Mouse (Mus musculus) CH12F3 (cell line): ENCODE results near the gene Fmn2.

ENCODE experiments used
- in situ Hi-C: fragments of 300-500 bp; cut with MboI; formaldehyde crosslinking; loops from 2 replicates; pipeline ENCODE4 v1.14.3; 2020; ENCODE audit warnings: low sequenced_read_pairs

The Fmn2 gene

DNA sequence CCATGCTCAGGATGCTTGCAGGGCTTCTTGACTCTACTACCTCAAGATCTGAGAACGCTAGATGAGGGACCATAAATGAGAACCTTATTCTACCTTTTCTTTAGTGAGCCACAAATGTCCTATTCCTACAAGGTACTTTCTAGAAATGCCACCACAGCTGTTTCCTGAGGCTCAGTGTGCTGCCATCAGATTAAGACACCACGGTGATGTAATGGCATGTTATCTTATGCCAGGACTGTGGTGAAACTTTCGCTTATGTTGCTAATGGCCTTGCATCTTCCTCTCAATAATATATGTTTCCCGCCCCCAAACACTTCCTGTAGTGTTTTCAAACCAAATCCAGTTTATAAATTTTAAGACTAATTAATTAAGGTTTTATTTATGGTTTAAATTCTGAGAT is 154.9 kb downstream of the Fmn2 start:
- in situ Hi-C loops: no loop called here

DNA sequence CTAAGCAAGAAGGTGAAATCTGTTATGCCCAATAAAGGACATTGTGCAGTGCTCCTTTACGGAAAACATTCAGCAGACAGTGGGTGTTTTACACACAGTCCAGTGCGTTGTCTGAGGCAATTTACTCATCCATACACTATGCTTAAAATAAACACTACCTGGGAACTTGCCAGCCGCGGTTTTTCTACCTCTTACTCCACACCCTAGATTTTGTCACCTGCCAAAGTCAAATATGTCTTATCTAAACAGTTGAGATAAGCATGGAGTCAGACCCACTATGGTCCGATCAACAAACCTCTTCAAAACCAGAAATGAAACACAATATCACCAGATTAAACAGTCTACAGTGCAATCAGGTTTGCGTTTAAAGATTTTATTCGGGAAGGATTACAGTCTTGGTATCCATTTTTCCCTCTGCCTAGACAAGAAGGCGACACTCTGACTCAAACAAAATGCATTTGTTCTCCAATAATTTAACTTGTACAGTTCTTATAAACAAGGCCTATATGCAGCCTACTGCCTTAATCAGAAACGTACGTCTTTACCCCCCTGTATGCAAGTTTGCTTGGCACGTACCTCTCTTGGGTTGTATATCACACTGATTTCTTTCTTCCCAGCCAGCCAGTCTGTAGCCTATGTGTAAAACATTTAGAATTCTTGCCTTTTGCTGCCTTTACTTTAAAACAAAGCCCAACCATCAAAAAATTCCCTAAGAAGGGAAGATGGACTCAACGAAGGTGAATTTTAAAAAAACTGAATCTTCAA is 158.0 kb downstream of the Fmn2 start:
- in situ Hi-C loops: no loop called here

GRCm38 (mm10) chr1:174665116-174665515 is 163.5 kb downstream of the Fmn2 start:
- in situ Hi-C loops: no loop called here

DNA sequence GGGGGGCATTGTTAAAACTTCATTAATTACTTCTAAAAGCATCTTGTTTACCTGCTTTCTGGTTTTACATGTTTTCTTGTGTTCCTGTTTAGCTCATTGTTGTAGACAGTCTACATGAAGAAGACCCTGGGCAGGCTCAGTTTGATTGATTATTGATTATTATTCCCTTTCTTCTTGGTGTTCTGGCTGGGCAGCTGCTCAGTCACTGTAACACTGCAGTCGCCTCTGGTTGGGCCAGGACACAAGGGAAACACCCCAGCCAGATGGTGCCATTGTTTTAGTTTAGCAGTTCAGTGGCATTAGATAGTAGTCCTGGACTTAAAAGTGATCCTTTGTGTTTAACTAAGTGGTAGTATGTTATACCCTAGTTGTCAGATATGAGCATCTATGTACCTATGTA is 167.5 kb downstream of the Fmn2 start:
- in situ Hi-C loops: no loop called here

DNA sequence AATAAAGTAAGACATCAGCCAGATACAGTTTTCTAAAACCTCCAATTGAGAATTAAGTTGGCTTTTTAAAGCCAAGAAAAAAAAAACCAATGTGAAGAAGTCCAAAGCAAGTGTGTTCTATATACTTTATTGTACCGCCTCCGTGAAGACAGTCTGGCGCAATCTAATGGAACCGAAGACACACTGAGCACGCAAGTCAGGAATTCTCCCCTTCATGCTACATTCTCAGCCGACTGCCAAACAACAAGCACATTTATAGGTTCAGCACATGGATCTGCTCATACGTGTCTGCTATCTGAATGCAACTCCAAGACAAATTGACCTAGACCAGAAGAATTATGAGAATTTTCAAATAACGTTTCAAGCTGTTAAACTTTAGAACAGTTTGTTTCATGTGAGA is 169.2 kb downstream of the Fmn2 start:
- in situ Hi-C loops: no loop called here

DNA sequence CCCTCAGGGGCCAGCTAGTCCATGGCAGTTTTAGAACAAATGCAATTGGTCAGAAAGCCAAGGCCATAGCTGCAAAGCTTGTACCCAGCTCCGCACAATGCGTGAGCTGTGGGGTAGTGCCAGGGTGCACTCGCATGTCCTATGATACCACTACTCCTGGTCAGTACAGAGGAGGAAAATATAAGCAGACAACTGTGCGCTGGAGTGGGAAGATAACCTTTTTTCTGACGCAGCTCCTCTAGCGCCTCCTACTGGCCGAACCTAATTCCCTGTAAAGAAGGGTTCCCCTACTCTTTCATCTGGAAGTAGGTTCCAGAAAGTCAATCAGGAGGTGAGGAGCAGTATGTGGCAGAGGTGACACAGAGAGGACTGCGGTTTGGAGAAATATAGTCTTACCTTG is 173.0 kb downstream of the Fmn2 start:
- in situ Hi-C loops: no loop called here

DNA sequence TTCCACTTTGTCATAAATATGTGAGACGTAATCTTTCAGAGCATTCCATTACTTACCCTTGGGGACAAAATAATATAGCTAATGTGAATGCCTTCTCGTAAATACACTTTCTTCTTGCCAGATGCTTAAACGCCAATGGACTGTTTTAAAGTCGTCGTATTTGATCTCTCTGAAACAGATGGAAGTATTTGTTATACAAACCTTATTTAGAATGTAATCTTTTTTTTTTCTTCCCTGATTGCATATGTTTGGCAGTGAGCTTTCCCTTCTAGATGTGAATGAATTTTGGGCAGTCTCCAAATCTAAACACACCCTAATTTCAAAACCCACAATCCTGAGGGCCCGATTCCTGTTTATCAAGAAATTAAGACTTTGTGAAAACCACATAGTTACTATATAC is 173.7 kb downstream of the Fmn2 start:
- in situ Hi-C loops: no loop called here

DNA sequence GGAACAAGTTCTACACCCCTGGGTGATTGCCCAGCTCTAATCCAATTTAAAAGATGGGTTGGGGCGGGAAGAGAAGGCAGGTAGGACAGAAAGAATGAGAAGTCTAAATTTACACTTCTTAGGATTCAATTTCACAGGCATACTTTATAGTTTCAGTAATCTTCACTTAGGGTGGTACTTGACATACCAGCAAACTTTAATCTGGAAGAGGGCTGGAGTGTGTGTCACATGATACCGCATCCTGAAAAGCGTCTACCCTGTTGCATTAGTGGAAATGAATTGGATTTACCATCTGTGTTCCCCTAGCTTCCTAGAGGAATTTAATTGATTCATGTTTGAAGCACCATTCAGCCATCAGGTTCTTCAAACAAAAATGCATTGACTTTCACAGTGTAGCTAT is 174.6 kb downstream of the Fmn2 start:
- in situ Hi-C loops: no loop called here

DNA sequence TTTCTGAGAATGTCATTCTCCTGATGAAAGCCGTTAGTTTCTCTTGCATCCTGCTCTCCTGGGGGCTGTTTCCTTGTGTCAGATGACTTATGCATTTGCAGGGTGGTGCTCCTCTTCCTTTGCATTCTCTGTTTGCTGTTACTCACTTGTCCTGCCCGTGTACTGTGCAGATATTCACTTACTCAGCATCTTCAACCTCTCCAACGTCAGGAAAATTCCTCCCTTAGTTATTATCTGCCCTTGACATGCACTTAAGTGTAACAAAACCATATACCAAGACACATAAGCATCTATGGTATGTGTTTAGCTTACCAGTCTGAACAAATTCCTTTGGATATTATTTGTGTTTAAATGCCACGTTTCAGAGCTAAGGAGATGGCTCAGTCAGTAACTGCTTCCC is 175.6 kb downstream of the Fmn2 start:
- in situ Hi-C loops: no loop called here

- in situ Hi-C loops: no loop called here
These were observed 187.7 kb downstream of the Fmn2 start for GRCm38 (mm10) chr1:174689301-174689700.

GRCm38 (mm10) chr1:174700871-174701270 is 199.2 kb downstream of the Fmn2 start:
- in situ Hi-C loops: no loop called here

GRCm38 (mm10) chr1:174701835-174702234 is 200.2 kb downstream of the Fmn2 start:
- in situ Hi-C loops: no loop called here

DNA sequence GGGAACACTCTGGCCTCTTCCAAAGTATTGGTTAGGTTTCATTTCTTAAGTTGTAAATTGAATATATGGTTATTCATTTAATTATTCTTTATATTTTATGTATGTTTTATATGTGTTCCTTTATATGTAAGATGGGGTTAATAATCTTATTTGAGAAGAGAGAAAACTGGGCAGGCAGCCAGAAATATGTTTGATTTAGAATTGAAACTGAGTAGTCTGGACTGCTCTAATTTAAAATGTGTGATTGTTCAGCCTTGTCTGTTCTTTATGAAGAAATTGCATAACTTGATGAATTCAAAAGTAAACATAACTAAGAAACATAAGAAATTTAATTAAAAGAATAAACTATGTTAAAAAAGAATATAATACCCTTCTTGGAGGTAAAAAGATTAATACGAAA is 202.3 kb downstream of the Fmn2 start:
- in situ Hi-C loops: no loop called here

DNA sequence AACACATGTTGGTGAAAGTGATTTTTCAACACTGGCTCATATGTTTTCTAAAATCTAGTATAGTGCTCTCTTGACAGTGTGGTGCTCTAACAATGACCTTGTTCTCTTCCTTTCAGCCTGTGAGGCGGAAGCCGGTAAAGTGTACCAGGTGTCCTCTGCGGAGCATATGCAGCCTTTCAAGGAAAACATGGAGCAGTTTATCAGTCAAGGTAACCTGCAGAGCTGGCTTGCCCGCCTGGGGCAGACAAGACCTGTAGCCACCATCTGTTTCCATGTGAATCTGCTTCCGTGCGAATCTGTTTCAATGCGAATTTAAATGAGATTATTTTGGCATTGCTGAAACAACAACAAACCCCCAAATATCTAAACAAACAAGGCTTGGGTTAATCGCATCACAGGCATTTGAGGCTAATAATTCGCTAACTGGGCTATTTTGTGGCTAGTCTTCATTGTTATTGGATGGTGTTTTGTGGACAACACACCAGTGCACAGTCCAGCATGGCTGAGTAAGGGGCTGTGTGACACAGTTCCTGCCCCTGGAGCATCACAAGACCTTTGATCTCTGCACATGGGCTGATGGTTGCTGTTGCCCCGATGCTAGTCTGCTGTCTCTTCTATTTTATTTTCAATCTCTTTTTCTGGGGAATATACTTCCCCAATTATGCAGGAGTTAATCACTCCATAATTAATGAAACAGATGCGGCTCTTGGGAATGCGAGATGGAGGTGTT is 218.3 kb downstream of the Fmn2 start:
- in situ Hi-C loops: no loop called here

GRCm38 (mm10) chr1:174728771-174729170 is 227.1 kb downstream of the Fmn2 start:
- in situ Hi-C loops: no loop called here

GRCm38 (mm10) chr1:174732715-174733114 is 231.1 kb downstream of the Fmn2 start:
- in situ Hi-C loops: no loop called here

DNA sequence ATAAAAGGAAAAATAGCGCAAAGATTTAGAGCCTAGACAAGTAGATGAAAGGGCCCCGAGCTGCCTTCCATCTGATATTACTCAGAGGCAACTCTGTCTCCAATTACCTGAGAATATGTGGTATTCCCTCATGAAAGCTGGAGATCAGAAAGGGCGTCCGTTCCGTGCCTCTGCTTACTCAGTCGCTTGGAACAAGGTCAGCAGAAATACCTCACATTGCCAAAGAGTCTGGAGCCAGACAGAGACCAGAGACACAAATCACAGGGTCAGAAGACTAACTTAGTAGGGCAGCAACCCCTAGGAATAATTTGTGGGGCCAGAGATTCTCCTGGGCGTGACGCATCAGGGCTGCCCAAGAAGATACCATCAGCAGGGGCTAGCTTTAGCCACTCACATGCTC is 237.3 kb downstream of the Fmn2 start:
- in situ Hi-C loops: no loop called here

- in situ Hi-C loops: no loop called here
These were observed 241.0 kb downstream of the Fmn2 start for GRCm38 (mm10) chr1:174742667-174743066.

GRCm38 (mm10) chr1:174748520-174748919 is 246.9 kb downstream of the Fmn2 start:
- in situ Hi-C loops: no loop called here

DNA sequence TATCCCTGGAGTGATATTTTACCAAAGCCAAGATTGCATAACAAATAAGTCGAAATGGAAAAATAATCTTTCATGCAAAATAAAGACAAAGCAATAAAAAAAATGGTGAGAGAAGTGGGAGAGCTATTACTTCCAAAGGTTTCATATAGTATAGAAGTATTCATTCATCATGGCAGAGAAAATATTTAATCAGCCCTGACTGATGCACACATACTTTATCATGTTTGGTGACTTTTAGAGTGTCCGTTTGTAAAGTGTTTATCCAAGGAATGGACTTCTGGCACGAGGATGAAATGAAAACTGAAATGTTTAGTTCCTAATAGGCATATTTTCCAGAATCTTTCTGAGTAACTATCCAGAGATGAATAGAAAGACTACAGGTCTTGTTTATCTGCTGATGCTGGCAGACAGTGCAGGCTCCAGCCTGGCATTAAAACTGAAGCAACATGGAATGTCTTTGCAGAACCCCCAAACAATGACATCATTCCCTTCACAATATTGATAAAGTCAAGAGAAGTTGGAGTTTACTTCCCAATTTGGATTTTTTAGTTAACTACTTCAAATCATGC is 249.4 kb downstream of the Fmn2 start:
- in situ Hi-C loops: no loop called here

DNA sequence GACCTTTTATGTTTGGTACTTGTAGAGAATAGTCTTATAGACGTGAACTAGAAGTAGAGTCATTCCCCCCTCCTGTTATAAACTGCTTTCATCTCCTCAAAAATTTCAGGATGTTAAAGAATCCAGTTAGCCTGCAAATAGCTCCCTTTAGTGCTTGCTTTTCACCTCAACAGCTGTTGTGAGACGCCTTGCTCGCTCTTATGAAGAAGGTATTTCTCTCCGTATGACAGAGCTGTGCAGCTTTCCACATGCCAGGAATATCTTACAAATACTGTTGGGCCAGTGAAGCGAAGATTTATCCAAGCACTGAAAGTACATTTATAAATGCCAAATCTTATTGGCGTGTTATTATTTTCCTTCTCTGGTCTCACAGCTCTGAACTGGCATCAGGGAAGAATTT is 257.7 kb downstream of the Fmn2 start:
- in situ Hi-C loops: no loop called here

DNA sequence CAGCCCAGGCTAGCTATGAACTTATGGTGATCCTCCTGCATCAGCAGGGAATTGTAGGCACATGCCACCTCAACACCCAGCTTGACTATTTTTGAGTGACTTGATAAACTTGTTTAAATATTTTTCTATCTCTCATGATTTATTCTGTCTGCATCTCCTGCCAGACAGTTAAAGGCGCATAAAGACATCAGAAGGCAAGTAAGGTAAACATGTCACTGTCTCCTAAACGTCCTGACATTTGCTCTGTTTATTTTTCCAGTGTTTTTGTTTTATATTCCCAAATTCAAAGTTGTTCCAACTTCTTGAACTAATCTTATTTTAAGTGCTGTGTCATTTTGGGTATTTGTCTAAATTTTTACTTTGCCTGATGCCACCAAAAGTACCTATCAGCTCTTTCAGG is 264.1 kb downstream of the Fmn2 start:
- in situ Hi-C loops: no loop called here
